Mouse (Mus musculus) heart, adult 11 months (tissue): ENCODE data around the gene Htt.

Experiments used
- DNase-seq: peaks from one replicate; pipeline ENCODE4 v3.0.0; 2022

Htt gene

DNA sequence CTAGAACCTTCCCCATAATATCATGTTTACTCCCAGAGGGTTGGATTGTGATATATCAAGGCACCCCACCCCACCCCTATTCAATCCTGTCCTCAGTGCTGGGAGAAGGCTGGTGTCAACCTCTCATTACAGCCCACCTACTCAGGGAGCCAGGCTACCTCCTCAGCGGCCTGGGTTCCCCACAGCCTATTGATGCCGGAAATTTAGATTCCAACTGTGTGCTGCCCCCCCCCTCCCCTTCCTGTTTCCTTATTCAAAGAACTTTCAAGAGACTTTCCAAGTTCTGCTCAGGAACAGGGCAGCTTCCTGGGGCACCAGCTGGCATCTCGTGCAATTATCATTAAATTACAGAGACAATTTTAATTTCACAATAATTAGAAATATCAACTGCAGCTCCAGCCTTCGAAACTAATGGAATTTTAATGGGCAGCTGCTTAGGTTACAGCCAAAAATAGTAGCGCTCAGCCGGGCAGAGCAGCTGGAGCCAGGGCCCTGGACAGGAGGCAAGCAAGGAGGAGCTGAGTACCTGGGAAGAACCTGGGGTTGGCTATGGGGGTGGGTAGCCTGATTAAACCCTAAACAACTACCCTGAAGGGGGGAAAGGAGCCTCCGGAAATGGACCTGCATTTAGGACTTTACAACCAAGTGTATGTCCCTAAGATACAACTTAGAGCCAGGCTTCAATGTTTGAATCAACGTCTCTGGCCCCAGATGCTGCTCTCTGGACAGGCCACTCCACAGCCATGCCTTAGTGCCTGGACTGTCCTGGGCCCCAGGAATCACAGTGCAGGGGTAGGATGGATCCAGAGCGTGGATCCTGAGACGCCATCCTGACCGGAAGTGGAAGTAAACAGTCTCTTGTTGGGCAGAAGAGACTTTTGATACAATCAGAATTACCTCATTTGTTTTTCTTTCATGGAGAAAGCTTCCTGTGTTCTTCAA lies 170.2 kb downstream of the Htt start:
- no peak for DNase-seq

DNA sequence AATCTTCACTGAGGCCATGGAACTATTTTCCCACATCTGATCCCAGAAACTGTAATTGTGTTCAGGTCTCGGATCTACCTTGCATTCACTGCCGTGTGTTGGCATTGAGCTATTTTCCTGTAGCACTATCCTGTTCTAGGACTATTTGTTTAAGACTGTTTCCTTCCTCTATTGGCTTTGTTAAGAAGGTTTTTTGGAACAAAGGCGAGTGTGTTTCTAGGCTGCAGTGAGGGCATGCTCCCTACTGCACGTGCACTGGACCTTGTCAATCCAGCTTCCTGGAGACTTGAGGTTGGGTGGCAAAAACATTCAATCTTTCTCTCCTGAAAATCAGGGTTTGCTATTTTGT lies 170.9 kb downstream of the Htt start:
- DNase-seq = peak; percentile 93

DNA sequence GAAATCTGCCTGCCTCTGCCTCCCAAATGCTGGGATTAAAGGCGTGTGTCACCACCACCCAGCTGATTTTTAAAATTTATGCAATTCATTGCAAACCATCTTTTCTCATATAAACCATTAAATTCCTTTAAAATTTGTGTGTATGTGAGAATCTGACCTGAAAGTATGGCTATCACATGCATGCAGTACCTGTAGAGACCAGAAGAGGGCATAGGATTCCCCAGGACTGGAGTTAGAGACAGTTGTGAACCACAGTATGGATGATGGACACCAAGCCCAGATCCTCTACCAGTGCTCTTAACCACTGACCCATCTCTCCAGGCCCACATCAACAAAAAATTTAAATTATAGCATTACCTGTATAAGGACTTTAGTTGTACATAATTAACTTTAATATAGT lies 171.9 kb downstream of the Htt start:
- no peak for DNase-seq

DNA sequence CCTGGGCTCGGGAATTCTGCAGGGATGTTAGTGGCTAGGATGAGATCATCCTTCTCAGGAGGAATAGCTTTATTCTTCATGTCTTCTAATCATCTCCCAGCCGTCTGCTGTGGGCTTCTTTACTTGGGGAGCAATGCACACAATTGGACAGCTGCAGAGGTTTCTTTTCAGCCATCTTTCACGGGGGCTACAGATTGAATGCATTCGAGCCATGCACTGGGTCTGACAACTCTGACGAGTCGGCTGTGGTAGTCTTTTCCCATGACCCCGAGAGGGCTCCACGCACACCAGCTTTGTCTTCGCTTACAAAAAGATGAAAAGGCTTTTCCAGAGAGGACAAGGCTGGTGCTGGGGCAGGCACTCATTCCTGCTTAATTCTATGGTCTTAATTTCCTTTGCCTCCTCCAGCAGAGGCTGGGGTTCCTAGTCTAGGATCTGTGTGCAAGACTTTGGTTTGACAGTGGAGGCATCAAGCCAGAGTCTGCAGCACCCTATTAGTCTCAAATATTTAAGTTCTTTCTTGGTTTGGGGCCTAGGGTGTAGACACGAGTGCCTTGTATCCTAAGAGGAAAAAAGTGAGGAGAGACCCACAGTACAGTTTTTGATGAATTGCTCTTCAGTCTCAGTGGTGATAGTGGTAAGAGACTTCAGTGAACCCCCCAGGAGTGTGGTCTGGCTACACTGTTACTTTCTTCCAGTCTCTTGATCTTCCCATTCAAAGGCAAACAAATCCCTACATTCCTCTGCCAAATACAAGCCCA lies 180.3 kb downstream of the Htt start:
- no peak for DNase-seq

DNA sequence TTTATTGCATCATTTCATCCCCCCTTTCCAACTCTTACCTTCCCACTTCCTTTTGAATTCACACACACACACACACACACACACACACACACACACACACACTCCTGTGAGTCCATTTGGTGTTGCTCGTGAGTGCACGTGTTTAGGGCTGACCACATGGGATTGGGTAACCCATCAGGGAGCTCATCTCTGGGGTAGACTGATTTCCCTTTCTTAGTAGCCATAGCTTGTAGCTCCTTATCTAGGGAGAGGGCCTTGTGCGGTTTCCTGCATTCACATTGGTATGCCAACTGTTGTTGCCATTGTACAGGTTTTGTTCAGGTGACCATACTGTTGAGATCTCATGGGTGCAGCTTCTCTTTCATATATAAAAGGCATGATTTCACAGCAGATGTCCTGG lies 181.9 kb downstream of the Htt start:
- DNase-seq = no peak

DNA sequence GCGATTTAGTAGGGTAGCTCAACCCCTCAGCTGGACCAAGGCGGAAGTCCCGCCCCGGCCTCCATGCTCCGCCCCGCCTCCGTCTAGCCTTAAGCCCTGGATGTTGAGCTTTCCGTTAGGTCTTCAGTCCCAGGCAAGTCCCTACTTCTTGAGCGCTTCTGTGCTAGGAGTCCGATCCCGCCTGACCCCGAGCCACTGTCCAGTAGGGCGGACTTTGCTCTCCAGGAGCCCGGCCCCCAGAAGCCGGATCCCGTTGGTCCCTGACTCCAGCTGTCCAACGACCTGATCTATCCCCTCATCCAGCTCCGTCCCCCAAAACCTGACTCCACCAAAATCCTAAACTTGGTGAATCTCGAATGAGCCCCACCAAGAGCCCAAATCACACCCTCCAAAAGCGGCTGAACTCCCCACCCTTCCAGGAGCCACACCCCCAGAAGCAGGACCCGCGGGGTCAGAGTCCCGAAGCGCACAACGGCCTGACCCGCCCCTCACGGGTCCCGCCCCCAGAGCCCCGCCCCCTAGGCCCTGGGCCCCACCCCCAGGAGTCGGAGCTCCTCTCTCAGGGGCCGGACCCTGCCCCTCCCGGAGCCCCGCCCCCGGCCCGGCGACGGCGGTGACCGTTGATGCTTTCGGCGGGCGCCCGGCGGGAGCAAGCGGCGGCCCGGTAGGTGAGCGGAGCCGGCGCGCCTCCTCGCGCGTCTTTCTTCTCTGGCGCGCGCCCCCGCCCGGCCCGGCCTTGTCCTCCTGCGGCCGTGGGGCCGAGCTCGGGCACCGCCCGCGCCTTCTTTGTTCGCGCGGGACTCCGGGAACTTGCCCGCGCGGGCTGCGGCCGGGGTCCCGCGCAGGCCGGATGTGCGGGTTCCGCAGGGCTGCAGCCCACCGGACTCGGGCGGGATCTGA lies 187.6 kb downstream of the Htt start, which contains the start of gene Rgs12:
TSS of gene Rgs12 (plus strand) at position 585 of the 900 bp plus-strand sequence.
- peak; percentile 99 for DNase-seq

DNA sequence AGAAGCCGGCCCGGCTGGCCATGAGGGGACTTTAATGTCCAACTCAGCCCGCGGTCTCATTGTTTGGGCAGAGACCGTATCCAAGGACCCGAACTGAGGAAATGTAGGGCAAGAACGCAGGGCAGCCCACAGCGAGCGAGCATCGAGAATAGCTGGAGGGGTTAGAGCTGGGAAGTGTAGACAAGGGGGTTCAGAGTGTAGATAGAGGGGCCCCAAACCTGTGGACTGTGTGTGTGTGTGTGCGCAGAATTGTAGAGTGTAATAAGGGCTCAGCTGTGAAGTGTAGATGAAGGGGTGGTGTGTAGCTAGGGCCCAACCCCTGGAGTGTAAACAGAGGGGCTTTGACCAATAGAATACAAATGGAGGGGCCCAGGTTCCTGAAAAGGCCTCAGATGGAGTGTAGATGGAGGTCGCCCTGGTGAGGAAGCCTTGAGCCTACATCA lies 188.2 kb downstream of the Htt start:
- DNase-seq = no peak

DNA sequence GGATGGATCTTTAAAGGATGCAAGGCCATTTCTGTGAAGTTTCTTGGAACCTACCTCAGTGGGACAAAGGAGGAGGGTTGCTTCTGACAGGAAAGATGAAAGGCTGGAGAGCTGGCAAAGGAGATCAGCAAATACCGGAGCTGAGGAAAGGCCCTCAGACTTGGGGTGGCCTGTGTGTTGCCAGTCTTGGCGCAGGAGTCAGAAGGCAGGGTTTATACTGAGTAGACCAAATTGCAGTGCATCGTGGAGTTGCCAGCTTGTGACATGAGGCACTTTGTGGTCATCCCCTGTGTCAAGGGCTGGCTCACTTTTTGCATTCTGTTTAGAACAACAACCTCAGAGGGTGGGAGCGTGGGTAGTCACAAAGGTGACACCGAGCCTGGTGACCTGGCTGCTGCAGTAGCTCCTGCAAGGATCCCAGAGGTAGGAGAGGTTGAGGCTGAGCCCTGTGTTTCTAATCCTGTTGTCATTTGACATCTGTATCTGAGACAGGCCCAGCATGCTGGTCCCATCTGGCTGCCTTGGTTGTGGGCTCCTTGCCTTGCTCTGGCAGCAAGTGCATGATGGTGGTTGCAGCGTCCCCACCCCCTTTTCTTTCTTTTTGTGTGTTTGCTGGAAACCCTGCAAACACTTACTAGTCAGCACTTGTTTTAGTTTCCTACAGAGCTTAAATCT lies 189.1 kb downstream of the Htt start:
- DNase-seq = no peak

DNA sequence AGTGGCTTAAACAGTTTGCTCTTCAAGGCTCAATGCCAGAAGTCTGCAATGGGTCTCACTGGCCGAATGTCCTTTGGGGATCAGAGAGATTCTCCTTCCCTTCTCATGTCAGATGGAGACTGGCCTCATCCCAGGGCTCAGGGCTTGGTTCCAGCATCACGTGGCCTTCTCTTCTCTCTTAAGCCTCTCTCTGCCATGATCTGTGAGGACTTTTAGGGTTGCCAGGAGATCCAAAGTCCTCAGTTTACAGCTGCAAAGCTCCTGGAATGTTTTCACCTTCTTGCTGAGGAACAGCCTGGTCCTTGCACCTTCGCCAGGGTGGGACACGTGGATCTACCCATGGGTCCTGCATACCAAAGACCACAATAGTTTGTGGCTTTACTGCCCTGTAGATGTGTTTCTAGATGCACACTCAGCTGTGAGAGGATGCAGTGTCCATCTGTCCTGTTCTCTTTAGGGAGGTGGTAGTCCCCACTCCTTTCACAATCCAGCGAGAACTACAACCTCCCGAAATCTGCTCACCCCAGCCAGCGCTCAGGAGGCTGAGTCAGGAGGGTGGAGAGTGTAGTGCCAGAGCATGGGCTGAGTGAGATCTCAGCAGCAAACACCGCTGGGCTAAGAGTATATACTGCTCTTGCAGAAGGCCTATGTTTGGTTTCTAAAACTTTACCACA lies 189.8 kb downstream of the Htt start:
- peak; percentile 94 for DNase-seq

DNA sequence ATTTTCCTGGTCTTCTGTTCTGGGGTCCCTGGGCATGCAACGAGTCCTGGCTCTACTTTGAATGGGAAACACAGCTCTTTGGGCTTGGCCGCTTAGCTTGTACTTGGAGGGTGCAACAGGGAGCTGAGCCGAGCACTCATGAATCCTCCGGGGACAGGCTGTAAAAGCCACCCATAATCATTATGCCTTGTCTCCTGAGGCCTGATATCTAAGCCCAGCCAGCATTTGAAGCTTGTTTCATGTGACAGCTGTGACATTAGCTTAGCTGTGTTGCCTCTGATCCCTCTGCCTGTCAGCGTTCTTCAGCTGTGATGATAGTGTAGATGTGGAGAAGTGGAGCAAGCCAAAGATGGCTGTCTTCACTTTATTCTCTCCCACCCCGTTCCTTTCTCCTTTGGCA lies 193.0 kb downstream of the Htt start:
- DNase-seq = peak; percentile 91

DNA sequence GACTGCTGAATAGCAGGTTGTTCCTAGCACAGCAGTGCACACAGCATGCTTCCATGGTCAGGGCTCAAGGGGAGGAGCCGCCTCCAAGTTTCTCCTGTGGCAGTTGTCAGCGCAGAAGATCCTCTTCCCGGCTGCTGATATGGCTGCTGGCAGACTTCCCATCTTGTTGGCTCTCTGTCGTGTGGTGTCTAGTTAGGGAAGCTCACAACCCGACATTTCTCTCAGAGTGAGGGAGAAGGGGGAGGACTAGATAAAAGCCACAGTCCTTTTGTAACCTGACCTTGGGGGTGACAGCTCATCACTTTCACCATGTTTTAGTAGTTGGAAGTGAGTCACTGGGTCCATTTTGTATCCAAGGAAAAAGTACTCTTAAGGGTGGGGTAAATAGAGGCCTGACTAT lies 194.1 kb downstream of the Htt start:
- DNase-seq = no peak

DNA sequence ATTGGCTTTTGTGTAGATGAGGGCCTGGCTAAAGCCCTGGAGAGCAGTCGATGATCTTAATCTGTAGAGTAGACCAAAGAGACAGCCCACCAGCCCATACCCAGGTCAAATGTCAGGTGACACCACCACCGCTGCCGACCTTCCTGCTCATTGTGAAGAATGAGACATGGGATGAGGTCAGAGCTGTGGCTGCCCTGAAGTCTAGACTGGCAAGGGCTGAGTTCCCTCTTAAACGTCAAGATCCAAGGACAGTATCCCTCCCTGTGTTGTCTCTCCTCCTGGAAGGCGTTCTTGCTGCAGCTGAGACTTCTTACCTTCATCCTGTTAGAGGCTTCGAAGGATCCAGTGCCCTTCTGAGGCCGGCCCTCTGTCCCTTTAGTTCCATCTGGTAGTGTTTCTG lies 194.6 kb downstream of the Htt start:
- DNase-seq = no peak

DNA sequence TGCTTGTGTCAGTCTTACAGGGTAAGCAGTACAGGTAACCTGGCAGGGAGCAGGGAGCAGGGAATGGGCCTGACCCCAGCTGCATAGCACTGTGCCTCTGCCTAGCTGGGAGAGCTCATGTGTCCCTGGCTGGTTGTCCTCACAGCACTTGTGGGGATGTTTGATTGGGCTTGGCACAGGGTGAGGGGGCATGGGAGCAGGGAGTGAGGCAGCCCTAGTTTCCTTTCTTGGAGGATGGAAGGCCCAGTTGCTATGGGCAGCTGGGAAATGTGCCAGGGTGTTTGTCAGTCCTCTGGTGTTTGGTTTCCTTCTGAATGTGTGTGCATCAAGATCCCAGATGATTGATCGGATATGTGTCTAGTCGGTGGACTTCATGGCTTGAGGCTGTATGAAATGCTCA lies 195.5 kb downstream of the Htt start:
- peak; percentile 91 for DNase-seq

DNA sequence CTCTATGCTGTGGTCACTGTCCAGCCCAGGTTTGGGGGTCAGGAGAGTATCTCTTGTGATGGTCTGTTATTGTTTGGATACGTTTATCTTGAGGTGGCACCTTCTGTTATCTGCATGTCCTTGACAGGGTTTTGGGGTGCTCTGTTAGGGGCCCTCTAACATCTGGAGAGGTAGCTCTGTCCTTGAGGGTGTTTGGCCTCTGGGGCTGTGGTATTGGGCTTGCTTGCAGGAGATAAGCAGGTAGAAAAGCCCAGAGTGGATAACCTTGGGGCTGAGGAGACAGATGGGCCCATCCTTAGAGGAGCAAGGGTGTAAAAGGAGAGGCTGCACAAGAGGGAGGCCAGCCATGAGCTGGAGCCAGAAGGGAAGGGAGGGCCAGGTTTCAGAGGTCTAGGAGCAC lies 198.5 kb downstream of the Htt start:
- no peak for DNase-seq
